Comparison of ENCODE assay signal across 26 mouse cellular contexts in the genomic region with DNA sequence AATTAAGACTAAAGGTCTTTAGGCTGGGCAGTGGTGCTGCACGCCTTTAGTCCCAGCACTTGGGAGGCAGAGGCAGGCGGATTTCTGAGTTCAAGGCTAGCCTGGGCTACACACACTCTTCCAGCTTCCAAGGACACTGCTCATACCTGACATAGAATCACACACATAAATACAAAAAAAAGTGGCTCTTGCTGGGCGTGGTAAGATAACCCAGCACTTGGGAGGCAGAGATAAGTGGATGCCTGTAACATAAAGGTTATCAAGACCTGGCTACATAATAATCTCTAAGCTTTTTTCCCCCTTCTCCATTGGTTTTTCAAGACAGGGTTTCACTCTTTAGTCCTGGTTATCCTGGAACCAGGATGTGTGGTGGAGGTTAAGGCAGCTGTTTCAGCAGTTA. TPM values are rescaled to one million over a fixed set of nuclear protein-coding genes. Genes with fewer than 3 reads are reported as not detected.
"Had no signal": no experiment of that assay in that cellular context is flagged by ENCODE, and none has a peak within 500 bp of the region (broad histone marks: within the 10 kb centered on the region; RNA-seq: fewer than 3 reads in every experiment).

No protein-coding gene starts in this region.

- H3K4me3 ChIP-seq: heart, adult 2 months; heart, embryonic 13.5 days; heart, embryonic 15.5 days; hindbrain, embryonic 13.5 days; hindbrain, embryonic 15.5 days; layer of hippocampus, adult 2 months; limb, embryonic 13.5 days; limb, embryonic 15.5 days; liver, embryonic 15.5 days had no signal

- H3K4me2 ChIP-seq: heart, embryonic 11.5 days; heart, embryonic 13.5 days; heart, embryonic 15.5 days; hindbrain, embryonic 13.5 days; hindbrain, embryonic 15.5 days; limb, embryonic 13.5 days; limb, embryonic 15.5 days; liver, embryonic 15.5 days had no signal

- H3K4me1 ChIP-seq: heart, embryonic 13.5 days; heart, embryonic 15.5 days; hindbrain, embryonic 13.5 days; hindbrain, embryonic 15.5 days; limb, embryonic 13.5 days; limb, embryonic 15.5 days had no signal

- H3K9ac ChIP-seq: heart, embryonic 13.5 days; heart, embryonic 15.5 days; hindbrain, embryonic 13.5 days; hindbrain, embryonic 15.5 days; limb, embryonic 13.5 days; limb, embryonic 15.5 days; liver, embryonic 15.5 days had no signal

- ATAC-seq: hindbrain, postnatal 0 days; intestine, embryonic 16.5 days had no signal

- H3K36me3 ChIP-seq: heart, embryonic 13.5 days; heart, embryonic 15.5 days; hindbrain, embryonic 13.5 days; hindbrain, embryonic 15.5 days; limb, embryonic 13.5 days; limb, embryonic 15.5 days; liver, embryonic 15.5 days had no signal

- H3K27ac ChIP-seq: heart, adult 2 months; heart, embryonic 13.5 days; heart, embryonic 15.5 days; hindbrain, embryonic 13.5 days; hindbrain, embryonic 15.5 days; hindbrain, postnatal 0 days; layer of hippocampus, adult 2 months; limb, embryonic 13.5 days; limb, embryonic 15.5 days; liver, embryonic 15.5 days had no signal

- H3K9me3 ChIP-seq: heart, embryonic 13.5 days; heart, embryonic 15.5 days; hindbrain, embryonic 13.5 days; hindbrain, embryonic 15.5 days; limb, embryonic 13.5 days; limb, embryonic 15.5 days; liver, embryonic 15.5 days had no signal

- DNase-seq: gastrocnemius, postnatal 14 days; gastrocnemius, postnatal 36 days; heart, adult 11 months; heart, adult 2 months; heart, postnatal 14 days; heart, postnatal 36 days; kidney, adult 11 months; kidney, adult 8-10 months; kidney, postnatal 10 days; kidney, postnatal 25 days; kidney, postnatal 4 days; layer of hippocampus, adult 9-11 months; layer of hippocampus, postnatal 36 days; left cerebral cortex, postnatal 4 days had no signal

- H3K27me3 ChIP-seq: heart, embryonic 13.5 days; heart, embryonic 15.5 days; hindbrain, embryonic 13.5 days; hindbrain, embryonic 15.5 days; limb, embryonic 13.5 days; limb, embryonic 15.5 days; liver, embryonic 15.5 days had no signal

RNA-seq across cellular contexts. Expression of gene Slc38a5, which starts 37.3 kb away (rescaled TPM):
- total RNA-seq: gastrocnemius, adult 8-10 months; gastrocnemius, postnatal 36 days had no signal
